Mouse (Mus musculus): ENCODE data around the gene Rpl41.

DNA sequence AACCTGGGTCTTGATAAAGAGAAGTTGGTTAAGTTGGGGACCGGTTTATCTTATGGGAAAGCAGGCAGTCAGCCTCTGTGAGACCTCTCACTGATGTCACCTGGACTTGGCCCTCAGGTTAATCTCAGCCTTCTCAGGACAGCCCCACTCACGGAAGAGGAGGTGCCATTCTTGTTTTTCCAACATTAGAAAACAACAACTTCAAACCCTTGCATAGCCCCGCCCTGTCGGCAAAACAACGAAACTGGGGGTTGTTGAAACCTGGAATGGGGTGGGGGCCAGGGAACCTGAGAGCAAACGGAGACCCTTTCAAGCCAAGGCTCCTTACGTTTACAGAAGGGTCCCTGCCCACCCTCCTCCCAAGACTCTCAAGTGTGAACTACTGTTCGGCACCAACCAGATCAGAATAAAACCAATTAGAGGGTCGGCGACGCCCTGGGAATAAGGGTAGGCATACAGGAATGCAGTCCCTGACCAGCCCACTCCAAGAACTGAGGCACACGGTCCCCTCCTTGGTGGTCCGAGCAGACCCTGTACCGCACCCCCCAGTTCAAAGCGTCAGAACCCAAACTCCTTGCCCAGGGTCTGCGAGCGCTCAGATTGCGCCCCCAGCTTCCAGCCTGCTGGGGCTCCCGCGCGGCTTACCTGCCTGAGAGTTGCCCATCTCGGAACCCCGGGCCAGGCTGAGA is 39.8 kb upstream of the Rpl41 start:
- TF ChIP-seq CTCF (IDR thresholded peaks at IDR 0.05; ENCODE audit: borderline replicate concordance, insufficient read depth, low read length): no peak
- no peak for TF ChIP-seq POLR2A (IDR thresholded peaks at IDR 0.05; ENCODE audit: low read depth, low read length)

All from embryonic fibroblast, embryonic 13.5 days (primary cell).